Mouse (Mus musculus) forebrain, embryonic 11.5 days (tissue): ENCODE measurements around the gene E130309D02Rik. TPM values are rescaled to one million over a fixed set of nuclear protein-coding genes. Genes with fewer than 3 reads are reported as not detected.

ENCODE experiments used
- ATAC-seq: fragments of 200-750 bp; cut with Nextera tagmentation; replicated peaks from 2 replicates; pipeline ENCODE4 v1.8.0; 2017; ENCODE audit warnings: moderate TSS enrichment; ENCODE audit not compliant: low FRiP score
- DNase-seq: peaks from one replicate; pipeline ENCODE4 v3.0.0-alpha.2; 2017; ENCODE audit warnings: low spot score
- H3K27ac ChIP-seq: fragments of 300-500 bp; sonication (generic); 2 replicates; pipeline ENCODE4 v1.5.1; 2014; ENCODE audit warnings: low read depth, low read length
- H3K27me3 ChIP-seq: fragments of 300-500 bp; sonication (generic); 2 replicates; pipeline ENCODE4 v1.6.1; 2014; ENCODE audit warnings: mild to moderate bottlenecking, low read length, mixed read lengths; ENCODE audit not compliant: control insufficient read depth, insufficient read depth
- H3K36me3 ChIP-seq: fragments of 300-500 bp; sonication (generic); 2 replicates; pipeline ENCODE4 v1.6.1; 2014; ENCODE audit warnings: mild to moderate bottlenecking, low read length, moderate library complexity, mixed read lengths; ENCODE audit not compliant: control insufficient read depth, insufficient read depth
- H3K4me1 ChIP-seq: fragments of 300-500 bp; sonication (generic); replicated peaks from 2 replicates; pipeline ENCODE4 v1.6.1; 2014; ENCODE audit warnings: low read length, mixed read lengths; ENCODE audit not compliant: control insufficient read depth, insufficient read depth
- H3K4me2 ChIP-seq: fragments of 300-500 bp; sonication (generic); 2 replicates; pipeline ENCODE4 v1.6.1; 2014; ENCODE audit warnings: low read depth, mild to moderate bottlenecking, low read length, moderate library complexity, mixed read lengths; ENCODE audit not compliant: severe bottlenecking
- H3K4me3 ChIP-seq: fragments of 300-500 bp; sonication (generic); 2 replicates; pipeline ENCODE4 v1.5.1; 2014; ENCODE audit warnings: low read depth, low read length
- H3K9ac ChIP-seq: fragments of 300-500 bp; sonication (generic); 2 replicates; pipeline ENCODE4 v1.6.1; 2014; ENCODE audit warnings: low read length
- H3K9me3 ChIP-seq: fragments of 300-500 bp; sonication (generic); 2 replicates; pipeline ENCODE4 v1.6.1; 2016; ENCODE audit warnings: low read length, mixed read lengths; ENCODE audit not compliant: control insufficient read depth
- WGBS: fragments of 180-500 bp; shearing (Covaris S2); extraction: QIAGEN DNeasy Blood & Tissue Kit; methylation state at CpG from one replicate; pipeline ENCODE4 v1.1.7; 2014; 5-methylcytosine and 5-hydroxymethylcytosine counted together
- polyA plus RNA-seq: library from polyadenylated mRNA; unstranded; fragments of >200 nt; fragmentation: Nextera tagmentation; extraction: Ambion mirVana; gene quantifications from 2 replicates; pipeline ENCODE4 v1.2.1, GENCODE M21; 2014

E130309D02Rik gene
- 65.8 and 75.0 TPM in 2 replicates for polyA plus RNA-seq

GRCm38 (mm10) chr5:143314730-143315513 lies at the start of gene E130309D02Rik:
Gene E130309D02Rik, minus strand, starts transcription at chr5:143315360.
- H3K36me3 ChIP-seq, result peaks cover 7% of the 10 kb centered on the region; the same call in 1 of the 2 replicates
- H3K27ac ChIP-seq, result peak within 1 kb of the TSS; percentile 92
- H3K9ac ChIP-seq, result peak within 1 kb of the TSS; percentile 97
- no peaks in the 10 kb centered on the region for H3K27me3 ChIP-seq
- under 1% methylated on average over 91 of the region's 101 CpGs for WGBS
- DNase-seq (peak; percentile 96), ATAC-seq (peak; percentile 86)
- H3K4me3 ChIP-seq, result peak within 1 kb of the TSS; percentile 85
- H3K9me3 ChIP-seq, result no peaks in the 10 kb centered on the region
- peak within 1 kb of the TSS; percentile 67 for H3K4me2 ChIP-seq
- peaks cover 8% of the 10 kb centered on the region for H3K4me1 ChIP-seq

- Histone ChIP-seq H3K36me3 (no peaks in the 10 kb centered on the region), H3K27me3 (peaks cover 12% of the 10 kb centered on the region)
- under 1% methylated on average over 47 of the region's 47 CpGs for WGBS
Observed at GRCm38 (mm10) chr5:143363678-143364615, 48.8 kb upstream of the E130309D02Rik start.

GRCm38 (mm10) chr5:143361428-143361827 lies 46.3 kb upstream of the E130309D02Rik start:
- ATAC-seq, result no peak; the same call in 1 of the 2 replicates
- Histone ChIP-seq H3K4me2 (no peak overlapping the region), H3K36me3 (no peaks in the 10 kb centered on the region), H3K9ac (no peak overlapping the region), H3K27ac (no peak overlapping the region), H3K9me3 (no peaks in the 10 kb centered on the region), H3K4me3 (no peak overlapping the region), H3K27me3 (peaks cover 9% of the 10 kb centered on the region), H3K4me1 (peaks cover 10% of the 10 kb centered on the region; the same call in 1 of the 2 replicates)
- WGBS, result 26% methylated on average over 7 of the region's 7 CpGs
- DNase-seq, result no peak

More at GRCm38 (mm10) chr5:143363678-143364615, 48.8 kb upstream of the E130309D02Rik start:
- Histone ChIP-seq H3K4me3 (peak overlapping the region; percentile 42), H3K9me3 (no peaks in the 10 kb centered on the region), H3K27ac (no peak overlapping the region), H3K4me1 (peaks cover 5% of the 10 kb centered on the region; the same call in 1 of the 2 replicates), H3K4me2 (peak overlapping the region; percentile 95), H3K9ac (peak overlapping the region; percentile 64)
- ATAC-seq (peak; percentile 71), DNase-seq (peak; percentile 88)

GRCm38 (mm10) chr5:143360000-143360399 lies 44.8 kb upstream of the E130309D02Rik start:
- Histone ChIP-seq H3K4me1 (peaks cover 13% of the 10 kb centered on the region; the same call in 1 of the 2 replicates), H3K9me3 (no peaks in the 10 kb centered on the region), H3K27ac (no peak overlapping the region), H3K4me2 (no peak overlapping the region), H3K36me3 (no peaks in the 10 kb centered on the region), H3K27me3 (peaks cover 9% of the 10 kb centered on the region), H3K9ac (no peak overlapping the region), H3K4me3 (no peak overlapping the region)
- DNase-seq (peak; percentile 65), ATAC-seq (no peak)
- 50% methylated on average over 5 of the region's 5 CpGs for WGBS

- Histone ChIP-seq H3K27me3 (peaks cover 6% of the 10 kb centered on the region), H3K4me3 (no peak overlapping the region), H3K9ac (no peak overlapping the region), H3K27ac (no peak overlapping the region), H3K36me3 (no peaks in the 10 kb centered on the region), H3K9me3 (no peaks in the 10 kb centered on the region), H3K4me2 (no peak overlapping the region), H3K4me1 (peaks cover 11% of the 10 kb centered on the region; the same call in 1 of the 2 replicates)
- no peak for ATAC-seq
- DNase-seq, result no peak
- 35% methylated on average over 7 of the region's 7 CpGs for WGBS
Observed at GRCm38 (mm10) chr5:143359263-143359662, 44.1 kb upstream of the E130309D02Rik start.

- Histone ChIP-seq H3K27ac (no peak overlapping the region), H3K27me3 (peaks cover 6% of the 10 kb centered on the region), H3K4me3 (0 out of 2 replicates have a peak overlapping the region, but pooled peaks have one; percentile 3), H3K4me1 (peaks cover 10% of the 10 kb centered on the region; the same call in 1 of the 2 replicates), H3K9ac (peak overlapping the region; percentile 45; the same call in 1 of the 2 replicates), H3K36me3 (no peaks in the 10 kb centered on the region), H3K9me3 (no peaks in the 10 kb centered on the region), H3K4me2 (peak overlapping the region; percentile 37; the same call in 1 of the 2 replicates)
- 2% methylated on average over 28 of the region's 28 CpGs for WGBS
- no peak for ATAC-seq
- DNase-seq, result peak; percentile 59
Observed at GRCm38 (mm10) chr5:143357564-143357963, 42.4 kb upstream of the E130309D02Rik start.

- no peaks in the 10 kb centered on the region for H3K9me3 ChIP-seq
- H3K27ac ChIP-seq, result no peak within 1 kb of the TSS
- H3K4me1 ChIP-seq, result peaks cover 10% of the 10 kb centered on the region; the same call in 1 of the 2 replicates
- peak within 1 kb of the TSS; percentile 37; the same call in 1 of the 2 replicates for H3K4me2 ChIP-seq
- H3K27me3 ChIP-seq, result peaks cover 6% of the 10 kb centered on the region
- ATAC-seq (no peak), DNase-seq (peak; percentile 57)
- 15% methylated on average over 17 of the region's 17 CpGs for WGBS
- 0 out of 2 replicates have a peak within 1 kb of the TSS, but pooled peaks have one; percentile 3 for H3K4me3 ChIP-seq
- no peaks in the 10 kb centered on the region for H3K36me3 ChIP-seq
- peak within 1 kb of the TSS; percentile 45; the same call in 1 of the 2 replicates for H3K9ac ChIP-seq
Observed at GRCm38 (mm10) chr5:143356686-143357388, 41.7 kb upstream of the E130309D02Rik start, which contains the start of gene Grid2ip. Gene Grid2ip, plus strand, starts transcription at chr5:143357338.
